Mouse (Mus musculus) ES-Bruce4 (cell line): Measurements from ENCODE around the gene Hyal4. TPM values are rescaled to one million over a fixed set of nuclear protein-coding genes. Genes with fewer than 3 reads are reported as not detected.
A peak's percentile ranks its signal among the peaks of the same experiment; 100 is the strongest.

Experiments used
- H3K27ac ChIP-seq: 2 replicates; pipeline ENCODE4 v1.5.1; 2012; ENCODE audit warnings: low read length, inconsistent platforms; ENCODE audit not compliant: insufficient read depth
- H3K27me3 ChIP-seq: 2 replicates; pipeline ENCODE4 v1.6.1; 2012; ENCODE audit warnings: mild to moderate bottlenecking, low read length, inconsistent platforms; ENCODE audit not compliant: control insufficient read depth, poor library complexity, insufficient read depth, severe bottlenecking
- H3K36me3 ChIP-seq: 2 replicates; pipeline ENCODE4 v1.6.1; 2012; ENCODE audit warnings: inconsistent platforms, mild to moderate bottlenecking, low read length, moderate library complexity; ENCODE audit not compliant: control insufficient read depth, poor library complexity, insufficient read depth, severe bottlenecking
- H3K4me1 ChIP-seq: one replicate; pipeline ENCODE4 v1.8.1; 2011; ENCODE audit warnings: low read length; ENCODE audit not compliant: control insufficient read depth, insufficient read depth
- H3K4me3 ChIP-seq: 2 replicates; pipeline ENCODE4 v1.5.1; 2011; ENCODE audit warnings: low read depth, mild to moderate bottlenecking, low read length
- H3K9ac ChIP-seq: 2 replicates; pipeline ENCODE4 v1.6.1; 2012; ENCODE audit warnings: low read depth, mild to moderate bottlenecking, inconsistent platforms; ENCODE audit not compliant: poor library complexity, severe bottlenecking
- H3K9me3 ChIP-seq: replicated peaks from 2 replicates; pipeline ENCODE4 v1.6.1; 2012; ENCODE audit warnings: mild to moderate bottlenecking, low read length, inconsistent platforms; ENCODE audit not compliant: control insufficient read depth, poor library complexity, insufficient read depth, severe bottlenecking
- CTCF ChIP-seq: IDR thresholded peaks from one replicate; pipeline ENCODE4 v1.8.1; 2011; ENCODE audit warnings: low read depth, low read length
- EP300 ChIP-seq: IDR thresholded peaks from 2 replicates; pipeline ENCODE4 v1.6.1; 2011; ENCODE audit warnings: low read depth, low read length; ENCODE audit not compliant: insufficient read depth
- POLR2A ChIP-seq: IDR thresholded peaks from one replicate; pipeline ENCODE4 v1.8.1; 2011; ENCODE audit warnings: low read length; ENCODE audit not compliant: insufficient read depth
- polyA plus RNA-seq: library from polyadenylated mRNA; stranded (reverse); fragments of >200 nt; gene quantifications from 2 replicates; pipeline ENCODE4 v1.2.4, GENCODE M21; 2011; ENCODE audit warnings: low read depth; ENCODE audit not compliant: missing spikeins, insufficient read depth, insufficient read length

The Hyal4 gene
- not detected in 2 replicates for polyA plus RNA-seq

DNA sequence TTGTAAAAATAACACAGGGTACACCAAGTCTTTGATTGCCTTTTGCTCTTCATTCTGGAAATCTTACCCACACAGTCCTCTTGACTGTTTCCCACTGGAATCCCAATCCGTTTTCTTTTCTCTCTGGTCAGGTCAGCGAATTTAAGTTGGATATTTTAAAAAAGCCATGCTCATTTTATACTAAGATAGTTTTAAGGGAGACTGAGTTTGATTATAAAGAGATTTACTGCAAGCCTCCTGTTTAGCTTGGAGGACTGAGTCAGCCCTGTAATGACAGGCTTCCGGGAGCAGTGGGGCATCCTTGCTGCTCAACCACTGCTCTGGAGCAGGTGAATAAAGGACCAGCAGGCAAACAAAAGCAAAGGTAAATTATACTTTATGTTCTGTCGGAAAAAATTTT, at the start of gene Hyal4:
TSS of gene Hyal4 (plus strand) at position 301 of the 400 bp plus-strand sequence.
- Histone ChIP-seq H3K9me3 (no peaks in the 10 kb centered on the region), H3K9ac (no peak within 1 kb of the TSS), H3K27me3 (no peaks in the 10 kb centered on the region), H3K4me3 (no peak within 1 kb of the TSS), H3K36me3 (no peaks in the 10 kb centered on the region), H3K27ac (no peak within 1 kb of the TSS), H3K4me1 (no peaks in the 10 kb centered on the region)
- no peak for TF ChIP-seq POLR2A
- TF ChIP-seq EP300, result no peak
- no peak for TF ChIP-seq CTCF

DNA sequence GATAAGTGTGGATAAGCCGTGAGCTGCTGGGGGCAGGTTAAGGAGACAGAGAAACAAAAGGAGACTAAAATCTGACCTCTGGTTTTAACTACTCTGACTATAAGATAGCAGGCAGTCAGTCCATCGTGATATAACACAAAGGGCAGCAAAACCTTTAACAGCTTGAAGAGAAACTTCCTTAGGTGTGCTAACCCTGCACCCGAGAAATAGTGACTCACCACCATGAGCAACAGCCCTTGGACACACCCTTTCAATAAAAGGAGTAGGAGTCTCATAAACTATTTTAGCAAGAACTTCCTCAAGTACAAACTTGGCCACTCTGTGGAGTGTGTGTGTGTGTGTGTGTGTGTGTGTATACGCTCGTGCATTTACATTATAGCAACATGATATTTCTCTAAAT, 41.0 kb upstream of the Hyal4 start:
- no peak overlapping the region for H3K9ac ChIP-seq
- no peak overlapping the region for H3K4me3 ChIP-seq
- H3K27me3 ChIP-seq, result no peaks in the 10 kb centered on the region
- no peaks in the 10 kb centered on the region for H3K9me3 ChIP-seq
- no peaks in the 10 kb centered on the region for H3K36me3 ChIP-seq
- TF ChIP-seq POLR2A (no peak), EP300 (no peak)
- H3K27ac ChIP-seq, result no peak overlapping the region
- no peaks in the 10 kb centered on the region for H3K4me1 ChIP-seq

DNA sequence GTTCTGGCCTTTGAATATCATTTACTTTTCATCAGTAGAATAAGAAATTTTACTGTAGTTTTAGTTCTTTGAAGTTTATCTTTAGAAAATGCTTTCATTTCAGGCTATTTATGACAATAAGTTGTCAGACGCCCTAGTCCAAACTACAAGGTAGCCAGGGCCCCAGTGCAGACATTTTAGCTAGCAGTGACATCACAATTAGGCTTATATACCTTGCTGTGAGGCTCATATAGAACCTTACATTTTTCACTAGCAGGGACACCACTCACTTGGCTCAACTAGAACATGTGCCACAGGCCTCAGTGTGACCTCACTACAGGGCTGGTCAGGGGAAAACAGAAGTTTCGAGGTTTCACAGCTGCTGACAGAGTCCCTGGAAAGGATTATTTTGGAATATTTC, 40.6 kb upstream of the Hyal4 start:
- TF ChIP-seq CTCF (no peak), POLR2A (no peak), EP300 (no peak)
- Histone ChIP-seq H3K9ac (no peak overlapping the region), H3K27ac (no peak overlapping the region), H3K27me3 (no peaks in the 10 kb centered on the region), H3K9me3 (no peaks in the 10 kb centered on the region), H3K4me3 (no peak overlapping the region), H3K36me3 (no peaks in the 10 kb centered on the region), H3K4me1 (no peaks in the 10 kb centered on the region)

DNA sequence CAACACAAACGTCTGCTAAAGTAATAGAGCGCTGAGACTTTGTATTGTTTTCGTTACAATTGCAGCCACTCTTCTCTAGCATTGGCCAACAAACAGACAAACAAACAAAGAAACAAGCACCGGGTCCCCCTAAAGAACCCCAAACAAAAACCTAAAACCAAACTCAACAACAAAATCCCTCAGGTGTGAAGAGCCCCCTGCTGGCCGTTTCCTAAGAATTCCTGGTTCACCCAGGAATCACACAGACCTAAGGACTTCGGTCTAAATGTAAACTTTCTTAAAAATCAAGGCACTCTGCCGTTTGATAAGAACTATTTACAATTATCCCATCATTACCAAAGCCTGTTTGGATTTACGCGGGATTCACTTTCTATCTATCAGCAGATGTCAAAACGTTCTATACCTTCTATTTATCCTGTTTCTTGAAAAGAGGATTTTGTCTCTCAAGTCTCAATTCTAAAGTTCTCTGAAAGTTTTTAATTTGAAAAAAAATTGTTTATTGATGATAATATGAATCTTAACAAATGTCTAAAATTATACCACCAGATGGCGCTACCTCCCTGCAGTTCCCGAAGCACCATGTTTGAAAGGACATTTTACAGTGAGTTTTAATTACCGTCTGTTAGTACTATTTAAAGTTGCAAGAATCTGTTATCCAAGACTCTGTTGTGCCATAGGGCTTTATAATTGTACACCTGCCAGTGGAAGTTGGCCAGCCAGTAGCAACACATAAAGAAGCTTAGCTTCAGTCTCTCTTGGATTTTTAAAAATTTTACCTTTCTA, 26.6 kb upstream of the Hyal4 start:
- no peaks in the 10 kb centered on the region for H3K4me1 ChIP-seq
- no peak overlapping the region for H3K4me3 ChIP-seq
- H3K27me3 ChIP-seq, result no peaks in the 10 kb centered on the region
- H3K9me3 ChIP-seq, result no peaks in the 10 kb centered on the region
- H3K9ac ChIP-seq, result no peak overlapping the region
- TF ChIP-seq CTCF (peak; percentile 15), EP300 (no peak), POLR2A (no peak)
- H3K27ac ChIP-seq, result no peak overlapping the region
- H3K36me3 ChIP-seq, result no peaks in the 10 kb centered on the region

DNA sequence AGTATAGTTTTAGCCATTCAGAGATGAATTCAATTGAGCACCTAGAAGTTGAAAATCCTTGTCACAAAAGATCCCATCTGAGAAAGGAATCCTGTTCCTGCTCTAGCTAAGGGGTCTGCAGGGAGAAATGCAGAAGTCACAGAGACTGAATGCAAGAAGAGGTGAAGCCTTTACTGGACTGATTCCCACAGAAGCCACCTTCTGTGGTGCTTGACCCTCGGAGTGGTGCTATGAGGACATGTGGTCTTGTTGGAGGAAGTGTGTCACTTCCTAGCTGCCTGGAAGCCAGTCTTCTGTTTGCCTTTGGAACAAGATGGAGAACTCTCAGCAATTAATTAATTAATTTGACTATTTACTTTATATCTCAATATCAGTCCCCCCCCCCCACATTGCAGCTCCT, 20.0 kb upstream of the Hyal4 start:
- Histone ChIP-seq H3K36me3 (no peaks in the 10 kb centered on the region), H3K27ac (no peak overlapping the region), H3K27me3 (no peaks in the 10 kb centered on the region), H3K9ac (no peak overlapping the region), H3K4me1 (no peaks in the 10 kb centered on the region), H3K4me3 (no peak overlapping the region), H3K9me3 (0 out of 2 replicates have a peak, but pooled peaks cover 4% of the 10 kb centered on the region)
- TF ChIP-seq CTCF (no peak), EP300 (no peak), POLR2A (no peak)

DNA sequence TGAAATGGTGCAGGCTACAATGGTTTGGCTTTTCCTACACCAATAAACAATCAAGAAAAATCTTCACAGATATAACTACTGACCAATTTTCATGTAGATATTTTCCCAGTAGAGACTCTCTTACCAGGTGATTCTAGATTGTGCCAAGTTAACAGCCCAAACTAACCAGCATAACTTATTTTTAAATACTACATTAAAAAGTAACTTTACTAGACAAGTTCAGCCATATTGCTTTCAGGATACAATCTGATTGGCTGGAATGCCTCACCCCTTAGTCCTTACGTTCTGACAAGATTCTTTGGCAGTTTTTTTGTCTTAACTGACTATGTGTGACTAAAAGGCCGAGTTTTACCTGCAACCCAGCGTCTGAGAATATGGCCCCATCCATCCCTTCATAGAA, 15.2 kb upstream of the Hyal4 start, which contains the start of gene Hyal6:
TSS of gene Hyal6 (plus strand) at position 301 of the 400 bp plus-strand sequence.
- Histone ChIP-seq H3K36me3 (no peaks in the 10 kb centered on the region), H3K27me3 (no peaks in the 10 kb centered on the region), H3K27ac (no peak within 1 kb of the TSS), H3K9me3 (0 out of 2 replicates have a peak, but pooled peaks cover 4% of the 10 kb centered on the region), H3K4me1 (no peaks in the 10 kb centered on the region), H3K4me3 (no peak within 1 kb of the TSS), H3K9ac (no peak within 1 kb of the TSS)
- TF ChIP-seq CTCF (no peak), EP300 (no peak), POLR2A (no peak)
